Mouse (Mus musculus): ENCODE measurements at regions not wholly inside any gene's neighbourhood (a gene's known extent, or its start where the extent isn't known, plus 50 kb on each side); places are given as distances from the start of the nearest gene placed in this dataset.

- no peaks in the 10 kb centered on the region for H3K9me3 ChIP-seq (ENCODE audit: control insufficient read depth, low read length)
- 88% methylated on average over 7 of the region's 7 CpGs for WGBS
- no peak overlapping the region for H3K4me3 ChIP-seq (ENCODE audit: low read depth, low read length)
- ATAC-seq (ENCODE audit: insufficient number of reproducible peaks, low FRiP score, low TSS enrichment, low read depth) = no peak
- no peaks in the 10 kb centered on the region for H3K4me1 ChIP-seq (ENCODE audit: control insufficient read depth, insufficient read depth, low read length)
- no peak overlapping the region for H3K4me2 ChIP-seq (ENCODE audit: low read depth, severe bottlenecking)
- H3K36me3 ChIP-seq (ENCODE audit: control insufficient read depth, insufficient read depth, low read length) = no peaks in the 10 kb centered on the region
- H3K9ac ChIP-seq (ENCODE audit: low read length) = no peak overlapping the region
- H3K27me3 ChIP-seq (ENCODE audit: control insufficient read depth, insufficient read depth, low read length) = no peaks in the 10 kb centered on the region
- no peak for DNase-seq (ENCODE audit: low spot score)
- no peak overlapping the region for H3K27ac ChIP-seq (replicated peaks; ENCODE audit: low read depth, low read length)
These were observed 174.6 kb downstream of the Glrx3 start for GRCm38 (mm10) chr7:137611891-137612522.

- H3K4me3 ChIP-seq (ENCODE audit: low read depth, low read length) = no peak overlapping the region
- H3K4me2 ChIP-seq (ENCODE audit: low read depth, severe bottlenecking) = no peak overlapping the region
- no peaks in the 10 kb centered on the region for H3K36me3 ChIP-seq (ENCODE audit: control insufficient read depth, insufficient read depth, low read length)
- peaks cover 2% of the 10 kb centered on the region; the same call in 1 of the 2 replicates for H3K4me1 ChIP-seq (ENCODE audit: control insufficient read depth, insufficient read depth, low read length)
- H3K9ac ChIP-seq (ENCODE audit: low read length) = no peak overlapping the region
- no peak overlapping the region for H3K27ac ChIP-seq (replicated peaks; ENCODE audit: low read depth, low read length)
- DNase-seq (ENCODE audit: low spot score) (no peak), ATAC-seq (ENCODE audit: insufficient number of reproducible peaks, low FRiP score, low TSS enrichment, low read depth) (no peak)
- WGBS = 66% methylated on average over 5 of the region's 5 CpGs
- no peaks in the 10 kb centered on the region for H3K9me3 ChIP-seq (ENCODE audit: control insufficient read depth, low read length)
- H3K27me3 ChIP-seq (ENCODE audit: control insufficient read depth, insufficient read depth, low read length) = no peaks in the 10 kb centered on the region
These were observed 181.2 kb downstream of the Glrx3 start for GRCm38 (mm10) chr7:137618406-137619133.

- no peak overlapping the region for H3K27ac ChIP-seq (replicated peaks; ENCODE audit: low read depth, low read length)
- no peaks in the 10 kb centered on the region for H3K9me3 ChIP-seq (ENCODE audit: control insufficient read depth, low read length)
- H3K27me3 ChIP-seq (ENCODE audit: control insufficient read depth, insufficient read depth, low read length) = no peaks in the 10 kb centered on the region
- H3K4me1 ChIP-seq (ENCODE audit: control insufficient read depth, insufficient read depth, low read length) = peaks cover 2% of the 10 kb centered on the region; the same call in 1 of the 2 replicates
- no peak overlapping the region for H3K9ac ChIP-seq (ENCODE audit: low read length)
- no peak overlapping the region for H3K4me3 ChIP-seq (ENCODE audit: low read depth, low read length)
- 38% methylated on average over 6 of the region's 6 CpGs for WGBS
- H3K36me3 ChIP-seq (ENCODE audit: control insufficient read depth, insufficient read depth, low read length) = no peaks in the 10 kb centered on the region
- H3K4me2 ChIP-seq (ENCODE audit: low read depth, severe bottlenecking) = no peak overlapping the region
- DNase-seq (ENCODE audit: low spot score) (peak; percentile 36), ATAC-seq (ENCODE audit: insufficient number of reproducible peaks, low FRiP score, low TSS enrichment, low read depth) (no peak)
These were observed 181.9 kb downstream of the Glrx3 start for GRCm38 (mm10) chr7:137619286-137619789.

GRCm38 (mm10) chr7:137628266-137628665 is 190.9 kb downstream of the Glrx3 start:
- H3K9me3 ChIP-seq (ENCODE audit: control insufficient read depth, low read length) = no peaks in the 10 kb centered on the region
- H3K36me3 ChIP-seq (ENCODE audit: control insufficient read depth, insufficient read depth, low read length) = no peaks in the 10 kb centered on the region
- H3K4me1 ChIP-seq (ENCODE audit: control insufficient read depth, insufficient read depth, low read length) = no peaks in the 10 kb centered on the region
- no peak overlapping the region for H3K27ac ChIP-seq (replicated peaks; ENCODE audit: low read depth, low read length)
- no peak overlapping the region for H3K4me3 ChIP-seq (ENCODE audit: low read depth, low read length)
- H3K4me2 ChIP-seq (ENCODE audit: low read depth, severe bottlenecking) = no peak overlapping the region
- H3K27me3 ChIP-seq (ENCODE audit: control insufficient read depth, insufficient read depth, low read length) = no peaks in the 10 kb centered on the region
- no peak overlapping the region for H3K9ac ChIP-seq (ENCODE audit: low read length)
- DNase-seq (ENCODE audit: low spot score) = no peak
- no peak for ATAC-seq (ENCODE audit: insufficient number of reproducible peaks, low FRiP score, low TSS enrichment, low read depth)
- WGBS = 88% methylated on average over 3 of the region's 3 CpGs

GRCm38 (mm10) chr7:137629540-137629939 is 192.1 kb downstream of the Glrx3 start:
- DNase-seq (ENCODE audit: low spot score) (no peak), ATAC-seq (ENCODE audit: insufficient number of reproducible peaks, low FRiP score, low TSS enrichment, low read depth) (no peak)
- Histone ChIP-seq H3K36me3 (ENCODE audit: control insufficient read depth, insufficient read depth, low read length) (no peaks in the 10 kb centered on the region), H3K4me3 (ENCODE audit: low read depth, low read length) (no peak overlapping the region), H3K9ac (ENCODE audit: low read length) (no peak overlapping the region), H3K27me3 (ENCODE audit: control insufficient read depth, insufficient read depth, low read length) (no peaks in the 10 kb centered on the region), H3K9me3 (ENCODE audit: control insufficient read depth, low read length) (no peaks in the 10 kb centered on the region), H3K27ac (replicated peaks; ENCODE audit: low read depth, low read length) (no peak overlapping the region), H3K4me2 (ENCODE audit: low read depth, severe bottlenecking) (no peak overlapping the region), H3K4me1 (ENCODE audit: control insufficient read depth, insufficient read depth, low read length) (no peaks in the 10 kb centered on the region)
- WGBS = 92% methylated on average over 5 of the region's 5 CpGs

- Histone ChIP-seq H3K4me3 (ENCODE audit: low read depth, low read length) (no peak overlapping the region), H3K27me3 (ENCODE audit: control insufficient read depth, insufficient read depth, low read length) (no peaks in the 10 kb centered on the region), H3K4me2 (ENCODE audit: low read depth, severe bottlenecking) (no peak overlapping the region), H3K9me3 (ENCODE audit: control insufficient read depth, low read length) (no peaks in the 10 kb centered on the region), H3K4me1 (ENCODE audit: control insufficient read depth, insufficient read depth, low read length) (no peaks in the 10 kb centered on the region), H3K27ac (replicated peaks; ENCODE audit: low read depth, low read length) (no peak overlapping the region), H3K36me3 (ENCODE audit: control insufficient read depth, insufficient read depth, low read length) (no peaks in the 10 kb centered on the region), H3K9ac (ENCODE audit: low read length) (no peak overlapping the region)
- WGBS = 49% methylated on average over 6 of the region's 6 CpGs
- no peak for DNase-seq (ENCODE audit: low spot score)
- ATAC-seq (ENCODE audit: insufficient number of reproducible peaks, low FRiP score, low TSS enrichment, low read depth) = no peak
These were observed 211.2 kb downstream of the Glrx3 start for GRCm38 (mm10) chr7:137648621-137649020.

- 86% methylated on average over 6 of the region's 6 CpGs for WGBS
- Histone ChIP-seq H3K27ac (replicated peaks; ENCODE audit: low read depth, low read length) (no peak overlapping the region), H3K27me3 (ENCODE audit: control insufficient read depth, insufficient read depth, low read length) (no peaks in the 10 kb centered on the region), H3K9ac (ENCODE audit: low read length) (no peak overlapping the region), H3K4me1 (ENCODE audit: control insufficient read depth, insufficient read depth, low read length) (no peaks in the 10 kb centered on the region), H3K4me3 (ENCODE audit: low read depth, low read length) (no peak overlapping the region), H3K4me2 (ENCODE audit: low read depth, severe bottlenecking) (no peak overlapping the region), H3K36me3 (ENCODE audit: control insufficient read depth, insufficient read depth, low read length) (no peaks in the 10 kb centered on the region), H3K9me3 (ENCODE audit: control insufficient read depth, low read length) (no peaks in the 10 kb centered on the region)
- no peak for ATAC-seq (ENCODE audit: insufficient number of reproducible peaks, low FRiP score, low TSS enrichment, low read depth)
- no peak for DNase-seq (ENCODE audit: low spot score)
These were observed 212.2 kb downstream of the Glrx3 start for GRCm38 (mm10) chr7:137649650-137650049.

- H3K27ac ChIP-seq (replicated peaks; ENCODE audit: low read depth, low read length) = no peak overlapping the region
- no peak overlapping the region for H3K4me2 ChIP-seq (ENCODE audit: low read depth, severe bottlenecking)
- no peak for DNase-seq (ENCODE audit: low spot score)
- no peaks in the 10 kb centered on the region for H3K27me3 ChIP-seq (ENCODE audit: control insufficient read depth, insufficient read depth, low read length)
- no peaks in the 10 kb centered on the region for H3K4me1 ChIP-seq (ENCODE audit: control insufficient read depth, insufficient read depth, low read length)
- H3K9me3 ChIP-seq (ENCODE audit: control insufficient read depth, low read length) = no peaks in the 10 kb centered on the region
- WGBS = 90% methylated on average over 4 of the region's 4 CpGs
- H3K36me3 ChIP-seq (ENCODE audit: control insufficient read depth, insufficient read depth, low read length) = no peaks in the 10 kb centered on the region
- no peak overlapping the region for H3K9ac ChIP-seq (ENCODE audit: low read length)
- no peak overlapping the region for H3K4me3 ChIP-seq (ENCODE audit: low read depth, low read length)
- no peak for ATAC-seq (ENCODE audit: insufficient number of reproducible peaks, low FRiP score, low TSS enrichment, low read depth)
These were observed 216.4 kb downstream of the Glrx3 start for GRCm38 (mm10) chr7:137653837-137654236.
